Mouse (Mus musculus): ENCODE data around the gene Zfp385c. TPM values are rescaled to one million over a fixed set of nuclear protein-coding genes. Genes with fewer than 3 reads are reported as not detected.
"Not testable (repeated sequence)": the region's sequence is repeated elsewhere in the genome, so short reads cannot be mapped to it uniquely, and the experiment has no call there.

Zfp385c gene
- polyA plus RNA-seq, 1 experiment from 2014 or later, result not detected

GRCm38 (mm10) chr11:100619982-100620381, 72.3 kb downstream of the Zfp385c start, which contains the start of gene Dnajc7:
Dnajc7 (minus strand) TSS chr11:100620168.
- H3K4me2 ChIP-seq (ENCODE audit: low read depth), result peak within 1 kb of the TSS; percentile 62
- 4% methylated on average over 11 of the region's 11 CpGs for WGBS
- H3K36me3 ChIP-seq (ENCODE audit: control insufficient read depth, insufficient read depth, low read length), result no peaks in the 10 kb centered on the region; the same call in 1 of the 2 replicates
- peak within 1 kb of the TSS; percentile 93 for H3K27ac ChIP-seq (ENCODE audit: low read depth, low read length)
- H3K4me1 ChIP-seq (ENCODE audit: control insufficient read depth, insufficient read depth, low read length), result peaks cover 16% of the 10 kb centered on the region
- no peaks in the 10 kb centered on the region for H3K9me3 ChIP-seq (ENCODE audit: control insufficient read depth, low read length)
- H3K27me3 ChIP-seq (ENCODE audit: control insufficient read depth, insufficient read depth, low read length), result no peaks in the 10 kb centered on the region
- ATAC-seq (ENCODE audit: insufficient read depth, low FRiP score, low TSS enrichment) (peak; percentile 1; the same call in 1 of the 2 replicates), DNase-seq (ENCODE audit: low spot score) (no peak)
- H3K4me3 ChIP-seq (ENCODE audit: low read depth, low read length), result peak within 1 kb of the TSS; percentile 99
- H3K9ac ChIP-seq (ENCODE audit: low read length), result peak within 1 kb of the TSS; percentile 94

- Histone ChIP-seq H3K27ac (ENCODE audit: low read depth, low read length) (peak overlapping the region; percentile 93), H3K27me3 (ENCODE audit: control insufficient read depth, insufficient read depth, low read length) (no peaks in the 10 kb centered on the region), H3K4me1 (ENCODE audit: control insufficient read depth, insufficient read depth, low read length) (peaks cover 16% of the 10 kb centered on the region), H3K9ac (ENCODE audit: low read length) (peak overlapping the region; percentile 94), H3K4me3 (ENCODE audit: low read depth, low read length) (peak overlapping the region; percentile 99), H3K36me3 (ENCODE audit: control insufficient read depth, insufficient read depth, low read length) (no peaks in the 10 kb centered on the region; the same call in 1 of the 2 replicates), H3K9me3 (ENCODE audit: control insufficient read depth, low read length) (no peaks in the 10 kb centered on the region), H3K4me2 (ENCODE audit: low read depth) (peak overlapping the region; percentile 62)
- 1% methylated on average over 39 of the region's 40 CpGs for WGBS
- ATAC-seq (ENCODE audit: insufficient read depth, low FRiP score, low TSS enrichment), result peak; percentile 96
- DNase-seq (ENCODE audit: low spot score), result peak; percentile 99
Measured at GRCm38 (mm10) chr11:100619485-100619975, 72.7 kb downstream of the Zfp385c start.

GRCm38 (mm10) chr11:100618761-100619484, 73.3 kb downstream of the Zfp385c start, which contains the start of gene Nkiras2:
Nkiras2 (plus strand) TSS chr11:100619244.
- Histone ChIP-seq H3K4me3 (ENCODE audit: low read depth, low read length) (peak within 1 kb of the TSS; percentile 99), H3K4me1 (ENCODE audit: control insufficient read depth, insufficient read depth, low read length) (peaks cover 16% of the 10 kb centered on the region), H3K9ac (ENCODE audit: low read length) (peak within 1 kb of the TSS; percentile 94), H3K4me2 (ENCODE audit: low read depth) (peak within 1 kb of the TSS; percentile 62), H3K36me3 (ENCODE audit: control insufficient read depth, insufficient read depth, low read length) (no peaks in the 10 kb centered on the region), H3K9me3 (ENCODE audit: control insufficient read depth, low read length) (no peaks in the 10 kb centered on the region), H3K27ac (ENCODE audit: low read depth, low read length) (peak within 1 kb of the TSS; percentile 93), H3K27me3 (ENCODE audit: control insufficient read depth, insufficient read depth, low read length) (no peaks in the 10 kb centered on the region)
- peak; percentile 56 for ATAC-seq (ENCODE audit: insufficient read depth, low FRiP score, low TSS enrichment)
- peak; percentile 79 for DNase-seq (ENCODE audit: low spot score)
- under 1% methylated on average over 36 of the region's 36 CpGs for WGBS

GRCm38 (mm10) chr11:100617480-100617879, 74.8 kb downstream of the Zfp385c start:
- Histone ChIP-seq H3K9me3 (ENCODE audit: control insufficient read depth, low read length) (no peaks in the 10 kb centered on the region), H3K4me1 (ENCODE audit: control insufficient read depth, insufficient read depth, low read length) (peaks cover 12% of the 10 kb centered on the region), H3K9ac (ENCODE audit: low read length) (no peak overlapping the region), H3K4me3 (ENCODE audit: low read depth, low read length) (peak overlapping the region; percentile 99; the same call in 1 of the 2 replicates), H3K27me3 (ENCODE audit: control insufficient read depth, insufficient read depth, low read length) (no peaks in the 10 kb centered on the region), H3K4me2 (ENCODE audit: low read depth) (peak overlapping the region; percentile 62; the same call in 1 of the 2 replicates), H3K27ac (ENCODE audit: low read depth, low read length) (no peak overlapping the region), H3K36me3 (ENCODE audit: control insufficient read depth, insufficient read depth, low read length) (no peaks in the 10 kb centered on the region)
- DNase-seq (ENCODE audit: low spot score) (no peak), ATAC-seq (ENCODE audit: insufficient read depth, low FRiP score, low TSS enrichment) (no peak)
- 91% methylated on average over 4 of the region's 4 CpGs for WGBS

GRCm38 (mm10) chr11:100616836-100617235, 75.4 kb downstream of the Zfp385c start:
- not testable (repeated sequence) for H3K36me3 ChIP-seq (ENCODE audit: control insufficient read depth, insufficient read depth, low read length); H3K9me3 ChIP-seq (ENCODE audit: control insufficient read depth, low read length); H3K27me3 ChIP-seq (ENCODE audit: control insufficient read depth, insufficient read depth, low read length); DNase-seq (ENCODE audit: low spot score); ATAC-seq (ENCODE audit: insufficient read depth, low FRiP score, low TSS enrichment); H3K4me2 ChIP-seq (ENCODE audit: low read depth); H3K9ac ChIP-seq (ENCODE audit: low read length); H3K4me3 ChIP-seq (ENCODE audit: low read depth, low read length); H3K27ac ChIP-seq (ENCODE audit: low read depth, low read length)
- 97% methylated on average over 7 of the region's 7 CpGs for WGBS
- peaks cover 12% of the 10 kb centered on the region for H3K4me1 ChIP-seq (ENCODE audit: control insufficient read depth, insufficient read depth, low read length)

GRCm38 (mm10) chr11:100616332-100616731, 75.9 kb downstream of the Zfp385c start:
- DNase-seq (ENCODE audit: low spot score) (no peak), ATAC-seq (ENCODE audit: insufficient read depth, low FRiP score, low TSS enrichment) (no peak)
- H3K4me3 ChIP-seq (ENCODE audit: low read depth, low read length), result no peak overlapping the region
- H3K27ac ChIP-seq (ENCODE audit: low read depth, low read length), result no peak overlapping the region
- no peak overlapping the region for H3K4me2 ChIP-seq (ENCODE audit: low read depth)
- WGBS, result 92% methylated on average over 5 of the region's 5 CpGs
- no peaks in the 10 kb centered on the region for H3K9me3 ChIP-seq (ENCODE audit: control insufficient read depth, low read length)
- H3K27me3 ChIP-seq (ENCODE audit: control insufficient read depth, insufficient read depth, low read length), result no peaks in the 10 kb centered on the region
- no peak overlapping the region for H3K9ac ChIP-seq (ENCODE audit: low read length)
- H3K4me1 ChIP-seq (ENCODE audit: control insufficient read depth, insufficient read depth, low read length), result peaks cover 12% of the 10 kb centered on the region
- no peaks in the 10 kb centered on the region; the same call in 1 of the 2 replicates for H3K36me3 ChIP-seq (ENCODE audit: control insufficient read depth, insufficient read depth, low read length)

- Histone ChIP-seq H3K27me3 (ENCODE audit: control insufficient read depth, insufficient read depth, low read length) (no peaks in the 10 kb centered on the region), H3K4me2 (ENCODE audit: low read depth) (no peak overlapping the region), H3K9me3 (ENCODE audit: control insufficient read depth, low read length) (no peaks in the 10 kb centered on the region), H3K9ac (ENCODE audit: low read length) (no peak overlapping the region), H3K4me3 (ENCODE audit: low read depth, low read length) (no peak overlapping the region), H3K4me1 (ENCODE audit: control insufficient read depth, insufficient read depth, low read length) (peaks cover 7% of the 10 kb centered on the region), H3K36me3 (ENCODE audit: control insufficient read depth, insufficient read depth, low read length) (peaks cover 2% of the 10 kb centered on the region; the same call in 1 of the 2 replicates), H3K27ac (ENCODE audit: low read depth, low read length) (no peak overlapping the region)
- 96% methylated on average over 3 of the region's 3 CpGs for WGBS
- ATAC-seq (ENCODE audit: insufficient read depth, low FRiP score, low TSS enrichment), result no peak
- no peak for DNase-seq (ENCODE audit: low spot score)
Measured at GRCm38 (mm10) chr11:100613241-100613640, 79.0 kb downstream of the Zfp385c start.

- Histone ChIP-seq H3K4me1 (ENCODE audit: control insufficient read depth, insufficient read depth, low read length) (no peaks in the 10 kb centered on the region), H3K4me3 (ENCODE audit: low read depth, low read length) (no peak overlapping the region)
Measured at GRCm38 (mm10) chr11:100611627-100612026, 80.6 kb downstream of the Zfp385c start.

More at GRCm38 (mm10) chr11:100611627-100612026, 80.6 kb downstream of the Zfp385c start:
- Histone ChIP-seq H3K9me3 (ENCODE audit: control insufficient read depth, low read length) (no peaks in the 10 kb centered on the region), H3K27ac (ENCODE audit: low read depth, low read length) (no peak overlapping the region), H3K27me3 (ENCODE audit: control insufficient read depth, insufficient read depth, low read length) (no peaks in the 10 kb centered on the region), H3K36me3 (ENCODE audit: control insufficient read depth, insufficient read depth, low read length) (peaks cover 2% of the 10 kb centered on the region; the same call in 1 of the 2 replicates), H3K4me2 (ENCODE audit: low read depth) (no peak overlapping the region), H3K9ac (ENCODE audit: low read length) (no peak overlapping the region)
- ATAC-seq (ENCODE audit: insufficient read depth, low FRiP score, low TSS enrichment), result no peak
- 93% methylated on average over 6 of the region's 6 CpGs for WGBS
- no peak for DNase-seq (ENCODE audit: low spot score)

Data from neural tube, embryonic 11.5 days (tissue).